Mouse (Mus musculus): ENCODE data around the gene Phldb1. TPM values are rescaled to one million over a fixed set of nuclear protein-coding genes. Genes with fewer than 3 reads are reported as not detected.

Gene Phldb1
- polyA plus RNA-seq, 1 experiment from 2014 or later = 74.1 TPM

GRCm38 (mm10) chr9:44693071-44693470, 41.9 kb downstream of the Phldb1 start:
- no peak overlapping the region for H3K27ac ChIP-seq
- H3K4me1 ChIP-seq = no peaks in the 10 kb centered on the region
- no peaks in the 10 kb centered on the region for H3K27me3 ChIP-seq
- no peak overlapping the region for H3K4me2 ChIP-seq (replicated peaks)
- peaks cover 90% of the 10 kb centered on the region for H3K36me3 ChIP-seq
- H3K4me3 ChIP-seq = no peak overlapping the region
- H3K9me3 ChIP-seq (replicated peaks) = no peaks in the 10 kb centered on the region
- H3K9ac ChIP-seq = no peak overlapping the region
- WGBS = 83% methylated on average over 11 of the region's 11 CpGs
- no peak for ATAC-seq (ENCODE audit: low FRiP score)

- Histone ChIP-seq H3K4me3 (no peak overlapping the region), H3K27ac (no peak overlapping the region), H3K4me1 (peaks cover 7% of the 10 kb centered on the region), H3K4me2 (replicated peaks) (no peak overlapping the region), H3K9me3 (replicated peaks) (no peaks in the 10 kb centered on the region), H3K9ac (no peak overlapping the region), H3K36me3 (peaks cover 87% of the 10 kb centered on the region), H3K27me3 (no peaks in the 10 kb centered on the region)
- no peak for ATAC-seq (ENCODE audit: low FRiP score)
- 84% methylated on average over 21 of the region's 21 CpGs for WGBS
These were observed 43.1 kb downstream of the Phldb1 start for GRCm38 (mm10) chr9:44691671-44692520.

- no peak overlapping the region for H3K4me2 ChIP-seq (replicated peaks)
- no peak for ATAC-seq (ENCODE audit: low FRiP score)
- no peak overlapping the region for H3K4me3 ChIP-seq
- H3K27ac ChIP-seq = no peak overlapping the region
- H3K27me3 ChIP-seq = no peaks in the 10 kb centered on the region
- H3K36me3 ChIP-seq = peaks cover 74% of the 10 kb centered on the region
- no peaks in the 10 kb centered on the region for H3K9me3 ChIP-seq (replicated peaks)
- H3K9ac ChIP-seq = no peak overlapping the region
- peaks cover 20% of the 10 kb centered on the region for H3K4me1 ChIP-seq
- WGBS = 41% methylated on average over 7 of the region's 7 CpGs
These were observed 44.4 kb downstream of the Phldb1 start for GRCm38 (mm10) chr9:44690641-44691040.

- ATAC-seq (ENCODE audit: low FRiP score) = no peak
- H3K9me3 ChIP-seq (replicated peaks) = no peaks in the 10 kb centered on the region
- H3K4me2 ChIP-seq (replicated peaks) = no peak overlapping the region
- peaks cover 48% of the 10 kb centered on the region for H3K36me3 ChIP-seq
- WGBS = 75% methylated on average over 9 of the region's 9 CpGs
- no peak overlapping the region for H3K4me3 ChIP-seq
- H3K4me1 ChIP-seq = peaks cover 23% of the 10 kb centered on the region
- 0 out of 2 replicates have a peak overlapping the region, but pooled peaks have one; percentile 8 for H3K9ac ChIP-seq
- no peaks in the 10 kb centered on the region for H3K27me3 ChIP-seq
- no peak overlapping the region for H3K27ac ChIP-seq
These were observed 47.0 kb downstream of the Phldb1 start for GRCm38 (mm10) chr9:44688013-44688412.

GRCm38 (mm10) chr9:44686638-44687037, 48.4 kb downstream of the Phldb1 start:
- peaks cover 23% of the 10 kb centered on the region for H3K4me1 ChIP-seq
- H3K36me3 ChIP-seq = peaks cover 35% of the 10 kb centered on the region
- 47% methylated on average over 5 of the region's 5 CpGs for WGBS
- ATAC-seq (ENCODE audit: low FRiP score) = peak; percentile 76
- no peaks in the 10 kb centered on the region for H3K9me3 ChIP-seq (replicated peaks)
- H3K9ac ChIP-seq = no peak overlapping the region
- H3K27me3 ChIP-seq = no peaks in the 10 kb centered on the region
- H3K4me3 ChIP-seq = no peak overlapping the region
- H3K27ac ChIP-seq = peak overlapping the region; percentile 46
- H3K4me2 ChIP-seq (replicated peaks) = no peak overlapping the region

GRCm38 (mm10) chr9:44685346-44686330, 49.4 kb downstream of the Phldb1 start:
- H3K9me3 ChIP-seq (replicated peaks) = no peaks in the 10 kb centered on the region
- no peak overlapping the region for H3K9ac ChIP-seq
- H3K36me3 ChIP-seq = peaks cover 25% of the 10 kb centered on the region
- no peak overlapping the region for H3K4me3 ChIP-seq
- no peak overlapping the region for H3K4me2 ChIP-seq (replicated peaks)
- H3K27me3 ChIP-seq = no peaks in the 10 kb centered on the region
- WGBS = 32% methylated on average over 14 of the region's 14 CpGs
- peak overlapping the region; percentile 46 for H3K27ac ChIP-seq
- ATAC-seq (ENCODE audit: low FRiP score) = peak; percentile 55
- H3K4me1 ChIP-seq = peaks cover 23% of the 10 kb centered on the region

- ATAC-seq (ENCODE audit: low FRiP score) = no peak
- Histone ChIP-seq H3K4me1 (peaks cover 23% of the 10 kb centered on the region), H3K4me3 (no peak overlapping the region), H3K27me3 (no peaks in the 10 kb centered on the region), H3K27ac (no peak overlapping the region), H3K9ac (no peak overlapping the region), H3K36me3 (peaks cover 9% of the 10 kb centered on the region), H3K4me2 (replicated peaks) (no peak overlapping the region), H3K9me3 (replicated peaks) (no peaks in the 10 kb centered on the region)
- 86% methylated on average over 8 of the region's 8 CpGs for WGBS
These were observed 52.0 kb downstream of the Phldb1 start for GRCm38 (mm10) chr9:44683046-44683445.

- no peak overlapping the region for H3K9ac ChIP-seq
- no peaks in the 10 kb centered on the region for H3K27me3 ChIP-seq
- no peak for ATAC-seq (ENCODE audit: low FRiP score)
- H3K27ac ChIP-seq = no peak overlapping the region
- no peak overlapping the region for H3K4me2 ChIP-seq (replicated peaks)
- H3K36me3 ChIP-seq = no peaks in the 10 kb centered on the region
- H3K4me3 ChIP-seq = no peak overlapping the region
- H3K4me1 ChIP-seq = no peaks in the 10 kb centered on the region
- WGBS = 64% methylated on average over 5 of the region's 5 CpGs
- H3K9me3 ChIP-seq (replicated peaks) = no peaks in the 10 kb centered on the region
These were observed 55.4 kb downstream of the Phldb1 start for GRCm38 (mm10) chr9:44679565-44679964.

GRCm38 (mm10) chr9:44678288-44678871, 56.6 kb downstream of the Phldb1 start:
- ATAC-seq (ENCODE audit: low FRiP score) = no peak
- no peaks in the 10 kb centered on the region for H3K9me3 ChIP-seq (replicated peaks)
- H3K9ac ChIP-seq = no peak overlapping the region
- H3K4me1 ChIP-seq = no peaks in the 10 kb centered on the region
- no peaks in the 10 kb centered on the region for H3K27me3 ChIP-seq
- no peaks in the 10 kb centered on the region for H3K36me3 ChIP-seq
- WGBS = 92% methylated on average over 2 of the region's 2 CpGs
- no peak overlapping the region for H3K27ac ChIP-seq
- H3K4me2 ChIP-seq (replicated peaks) = no peak overlapping the region
- no peak overlapping the region for H3K4me3 ChIP-seq

- H3K9ac ChIP-seq = no peak within 1 kb of the TSS
- no peak within 1 kb of the TSS for H3K27ac ChIP-seq
- no peaks in the 10 kb centered on the region for H3K4me1 ChIP-seq
- no peaks in the 10 kb centered on the region for H3K9me3 ChIP-seq (replicated peaks)
- 92% methylated on average over 3 of the region's 3 CpGs for WGBS
- no peaks in the 10 kb centered on the region for H3K36me3 ChIP-seq
- ATAC-seq (ENCODE audit: low FRiP score) = no peak
- no peaks in the 10 kb centered on the region for H3K27me3 ChIP-seq
- H3K4me3 ChIP-seq = no peak within 1 kb of the TSS
- no peak within 1 kb of the TSS for H3K4me2 ChIP-seq (replicated peaks)
These were observed 62.0 kb downstream of the Phldb1 start, which contains the start of gene Treh for GRCm38 (mm10) chr9:44673005-44673404. Gene Treh, plus strand, starts transcription at chr9:44673233.

- 82% methylated on average over 2 of the region's 2 CpGs for WGBS
- ATAC-seq (ENCODE audit: low FRiP score) = no peak
- Histone ChIP-seq H3K4me1 (no peaks in the 10 kb centered on the region), H3K36me3 (no peaks in the 10 kb centered on the region), H3K27me3 (no peaks in the 10 kb centered on the region), H3K27ac (no peak overlapping the region), H3K4me3 (no peak overlapping the region), H3K9ac (no peak overlapping the region), H3K9me3 (replicated peaks) (no peaks in the 10 kb centered on the region), H3K4me2 (replicated peaks) (no peak overlapping the region)
These were observed 62.6 kb downstream of the Phldb1 start for GRCm38 (mm10) chr9:44672291-44672865.

- Histone ChIP-seq H3K36me3 (no peaks in the 10 kb centered on the region), H3K4me1 (no peaks in the 10 kb centered on the region), H3K9ac (no peak overlapping the region), H3K4me3 (no peak overlapping the region), H3K4me2 (replicated peaks) (no peak overlapping the region), H3K27me3 (no peaks in the 10 kb centered on the region), H3K27ac (no peak overlapping the region), H3K9me3 (replicated peaks) (no peaks in the 10 kb centered on the region)
- WGBS = 92% methylated on average over 5 of the region's 5 CpGs
- ATAC-seq (ENCODE audit: low FRiP score) = no peak
These were observed 63.6 kb downstream of the Phldb1 start for GRCm38 (mm10) chr9:44671416-44671815.

Data from hindbrain, embryonic 12.5 days (tissue).